Comparison of ENCODE assay signal across 8 mouse cellular contexts in the genomic region with DNA sequence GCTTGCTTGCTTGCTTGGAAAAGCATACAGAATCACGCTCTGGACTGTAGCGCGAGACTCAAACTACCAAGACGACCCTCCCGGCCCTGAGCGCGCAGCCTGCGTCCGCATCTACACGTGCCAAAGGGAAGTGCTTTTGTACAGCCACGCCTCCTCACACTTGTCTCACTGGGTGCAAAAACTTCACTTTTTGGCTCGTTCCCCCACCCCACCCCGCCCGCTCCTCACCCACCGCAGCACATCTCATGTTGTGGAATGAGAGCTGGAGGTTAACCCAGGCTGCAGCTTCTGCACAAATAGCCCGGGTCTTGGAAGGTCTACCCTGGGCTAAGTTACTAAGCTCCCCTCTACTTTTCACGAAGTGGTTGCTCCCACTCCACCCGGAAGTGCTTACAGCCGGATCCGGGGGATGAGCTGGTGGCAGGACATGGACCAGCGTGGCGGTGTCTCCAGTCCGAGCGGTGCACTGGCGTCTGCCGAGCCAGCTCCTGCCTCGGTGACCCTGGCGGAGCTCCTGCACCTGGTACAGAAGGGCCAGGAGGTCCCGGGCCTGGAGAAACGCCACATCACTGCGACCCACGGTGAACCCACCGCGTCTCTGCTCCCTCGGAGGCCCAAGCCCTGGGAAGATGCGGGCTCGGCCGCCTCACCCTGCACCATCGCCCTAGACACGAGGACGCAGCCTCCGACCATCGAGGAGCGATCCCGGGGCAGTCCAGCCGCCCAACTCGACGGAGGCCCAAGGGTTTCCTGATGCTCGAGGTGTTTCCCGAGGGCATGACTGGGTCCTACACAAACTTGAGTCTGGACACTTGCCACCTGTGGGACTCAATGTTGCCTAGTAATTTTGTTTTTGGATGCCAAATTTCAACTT. TPM values are rescaled to one million over a fixed set of nuclear protein-coding genes. Genes with fewer than 3 reads are reported as not detected.
DNase-seq lines count a peak whose midpoint lies in the region; ATAC-seq lines count a peak whose summit lies in the region.

TSS of gene 2310039H08Rik (plus strand) at position 232 of the 874 bp plus-strand sequence.

- peak within 1 kb of the TSS; percentile 69 for H3K27ac ChIP-seq in hindbrain, embryonic 12.5 days

- under 1% methylated on average over 50 of the region's 50 CpGs for WGBS in hindbrain, embryonic 12.5 days

- no peaks in the 10 kb centered on the region for H3K9me3 ChIP-seq in hindbrain, embryonic 12.5 days (replicated peaks)

- peak within 1 kb of the TSS; percentile 81 for H3K4me3 ChIP-seq in hindbrain, embryonic 12.5 days

- H3K27me3 ChIP-seq in hindbrain, embryonic 12.5 days, result no peaks in the 10 kb centered on the region

- peak; percentile 93 for ATAC-seq in hindbrain, embryonic 12.5 days (ENCODE audit: low FRiP score)

- peak within 1 kb of the TSS; percentile 89 for H3K4me2 ChIP-seq in hindbrain, embryonic 12.5 days (replicated peaks)

- DNase-seq in MN1 (ENCODE audit: low spot score), result peak; percentile 93
- DNase-seq in cerebellum, adult 9-11 months, result peak; percentile 87
- peak; percentile 72 to 80 for DNase-seq in frontal cortex, postnatal 10 days (ENCODE audit: low spot score in 2 of 2)
- peak; percentile 88 to 90 for DNase-seq in layer of hippocampus, postnatal 14 days (ENCODE audit: low spot score in 2 of 2)
- peak; percentile 83 for DNase-seq in lung, postnatal 14 days
- peak; percentile 75 for DNase-seq in retina, adult 2 months (ENCODE audit: low read depth, low spot score)
- DNase-seq in thymus, postnatal 36 days, result peak; percentile 81 to 83

- peaks cover 35% of the 10 kb centered on the region for H3K36me3 ChIP-seq in hindbrain, embryonic 12.5 days

- peak within 1 kb of the TSS; percentile 80 for H3K9ac ChIP-seq in hindbrain, embryonic 12.5 days

- H3K4me1 ChIP-seq in hindbrain, embryonic 12.5 days, result peaks cover 19% of the 10 kb centered on the region

RNA-seq across cellular contexts. Expression of gene 2310039H08Rik, which starts in this region (rescaled TPM):
- polyA plus RNA-seq in hindbrain, embryonic 12.5 days (2016; fragmentation: Nextera tagmentation; extraction: Ambion mirVana), result 41.1 and 54.7 TPM in 2 replicates
- total RNA-seq in layer of hippocampus, postnatal 14 days (2021), result 10 to 100 TPM; 12.0 to 12.5 TPM

Comparison
In these comparisons a context has a peak if more than half of its experiments do, and no peak if none do; other contexts are left out.
1. Peak in every context shown above with its lines: DNase-seq, ATAC-seq, H3K4me3 ChIP-seq and H3K27ac ChIP-seq.